Mouse (Mus musculus) urinary bladder, postnatal 14 days (tissue): Measurements from ENCODE around the gene Olfr490.

Experiments
- DNase-seq: peaks from one replicate; pipeline ENCODE4 v3.0.0; 2021; ENCODE audit warnings: low spot score

Gene Olfr490

DNA sequence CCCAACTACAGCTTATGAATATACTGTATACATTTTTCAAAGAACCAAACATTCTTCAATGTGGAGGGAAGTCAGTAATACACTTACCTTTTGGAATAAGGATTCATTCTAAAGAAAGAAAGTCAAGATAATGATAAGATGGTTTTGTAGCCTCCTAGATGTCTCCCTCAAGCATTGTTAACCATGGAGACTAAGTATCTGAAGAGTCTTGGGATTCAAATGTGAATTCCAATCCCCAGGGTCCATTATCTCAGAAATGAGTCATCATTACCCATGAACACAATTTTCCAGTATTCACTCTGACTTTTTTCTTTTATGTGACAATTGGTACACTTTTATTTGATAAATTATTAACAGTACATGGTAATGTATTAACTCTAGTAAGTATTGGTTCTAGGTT is at the start of gene Olfr490:
Gene Olfr490 (minus strand): TSS at position 101 of the 400 bp plus-strand sequence.
- no peak for DNase-seq

DNA sequence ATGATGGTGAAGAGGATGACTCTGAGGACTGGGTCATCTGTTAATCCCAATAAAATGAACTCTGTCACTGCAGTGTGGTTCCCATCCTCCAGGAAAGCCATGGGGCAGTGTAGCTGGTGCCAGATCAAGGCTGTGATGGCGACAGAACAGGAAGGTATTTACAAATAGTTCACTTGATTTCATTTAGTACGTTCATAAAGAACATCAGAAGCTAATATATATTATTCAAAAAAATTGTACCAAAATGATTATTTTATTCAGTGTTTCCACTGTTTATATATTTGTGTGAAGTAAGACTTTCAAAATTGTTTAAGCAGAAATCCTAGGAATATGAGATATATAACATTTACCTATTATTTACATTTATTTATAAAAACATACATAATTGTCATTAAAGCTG is 34.8 kb upstream of the Olfr490 start, which contains the start of gene Olfr492:
Gene Olfr492 (minus strand): TSS at position 101 of the 400 bp plus-strand sequence.
- no peak for DNase-seq

DNA sequence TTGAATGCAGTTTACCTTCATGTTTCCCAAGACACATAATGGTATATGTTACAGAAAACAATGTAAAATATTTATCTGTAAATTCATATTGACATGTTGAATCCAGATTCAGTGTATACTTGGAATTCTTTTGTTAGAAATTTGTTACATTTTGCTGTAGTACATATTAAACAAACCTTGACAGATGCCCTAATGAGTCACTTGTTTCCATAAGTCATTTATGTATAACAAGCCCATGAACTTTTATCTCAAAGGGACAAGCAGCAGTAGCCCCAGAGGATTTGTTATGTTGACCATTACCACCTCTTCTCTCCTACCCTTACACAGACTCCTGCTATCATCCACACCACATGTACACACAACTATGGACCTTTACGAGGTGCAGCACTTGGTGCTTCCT is 24.4 kb upstream of the Olfr490 start, which contains the start of gene Olfr491:
Gene Olfr491 (plus strand): TSS at position 301 of the 400 bp plus-strand sequence.
- DNase-seq = no peak

DNA sequence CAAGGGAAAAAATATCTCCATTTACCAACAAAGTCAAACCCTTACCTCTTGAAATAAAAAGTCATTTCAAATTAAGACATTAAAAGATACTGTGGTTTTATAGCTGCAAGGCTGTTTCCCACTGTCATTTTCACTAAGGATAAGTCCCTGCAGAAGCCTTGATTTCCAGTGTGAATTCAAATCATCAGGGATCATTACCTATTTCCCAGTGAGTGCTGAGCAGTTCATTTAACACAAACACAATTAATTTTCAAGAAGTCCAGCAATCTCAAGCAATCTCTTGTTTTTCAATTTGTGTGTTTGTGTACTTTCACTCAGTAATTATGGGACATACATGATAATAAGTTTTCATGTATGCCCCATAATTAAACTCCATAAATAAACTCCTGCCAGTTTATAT is 30.5 kb downstream of the Olfr490 start, which contains the start of gene Olfr488:
Gene Olfr488 (minus strand): TSS at position 101 of the 400 bp plus-strand sequence.
- no peak for DNase-seq
